Mouse (Mus musculus) right cerebral cortex, postnatal 4 days (tissue): Measurements from ENCODE around the gene Csrp3.

ENCODE experiments used
- DNase-seq: peaks from one replicate; pipeline ENCODE4 v3.0.0-alpha.2; 2022

The Csrp3 gene

GRCm38 (mm10) chr7:48825170-48825569 is 22.7 kb downstream of the Csrp3 start:
- DNase-seq = no peak

- DNase-seq = no peak
These were observed 23.2 kb downstream of the Csrp3 start for GRCm38 (mm10) chr7:48824671-48825070.

DNA sequence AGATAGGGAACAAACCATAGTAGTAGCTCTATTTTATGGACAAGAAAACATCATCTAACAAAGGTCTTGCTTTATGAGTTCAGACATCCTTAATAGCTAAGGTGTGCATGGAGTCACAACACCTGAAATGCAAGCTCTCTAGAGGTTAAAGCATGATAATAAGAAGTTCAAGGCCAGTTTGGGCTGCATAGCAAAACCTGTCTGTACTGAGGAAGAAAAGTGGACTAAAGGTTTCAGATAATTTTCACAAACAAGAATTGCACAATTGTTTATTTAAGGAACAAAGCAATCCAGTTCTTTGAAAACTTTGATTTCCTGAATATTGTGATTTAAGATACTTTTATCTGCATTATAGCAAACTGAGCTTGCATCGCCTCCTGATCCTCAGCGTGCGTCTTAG is 24.2 kb downstream of the Csrp3 start:
- no peak for DNase-seq

DNA sequence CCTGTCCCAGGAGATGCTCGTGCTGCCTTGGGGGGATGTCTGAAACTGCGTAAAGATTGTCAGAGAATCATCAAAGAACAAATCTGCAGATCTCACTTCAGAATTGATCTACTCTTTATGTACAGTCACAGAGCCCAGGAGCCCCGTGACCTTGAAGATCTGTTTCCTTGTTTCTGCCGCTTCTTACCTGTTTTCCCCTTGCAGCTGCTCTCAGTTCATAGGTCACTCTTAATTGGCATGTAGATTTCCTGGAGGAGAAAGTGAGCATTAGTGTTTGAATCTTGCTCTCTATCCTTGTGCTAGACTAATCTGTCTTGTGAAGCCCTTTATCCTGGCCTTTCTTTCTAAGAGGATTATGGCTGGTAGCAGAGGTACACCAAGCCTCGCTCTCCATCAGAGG is 26.2 kb downstream of the Csrp3 start:
- no peak for DNase-seq

GRCm38 (mm10) chr7:48813594-48813993 is 34.2 kb downstream of the Csrp3 start:
- DNase-seq = no peak

DNA sequence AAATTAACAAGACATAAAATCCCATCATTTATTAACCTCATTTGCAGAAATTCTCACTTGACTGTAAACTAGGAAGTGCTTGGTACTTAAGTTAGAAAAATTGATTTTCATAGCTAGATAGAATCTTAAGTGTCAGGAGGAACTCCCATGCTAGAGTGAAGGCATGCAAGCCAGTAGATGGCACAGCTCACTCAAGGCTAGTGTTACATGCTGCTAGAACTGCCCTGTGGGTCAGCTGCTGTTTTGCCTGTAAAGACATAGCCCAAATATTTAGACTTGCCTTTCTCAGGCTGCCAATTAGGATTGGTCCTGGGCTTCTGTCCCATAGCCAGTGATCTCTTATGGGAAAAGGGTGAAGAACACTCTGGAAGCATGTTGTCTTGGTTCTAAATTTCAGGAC is 35.5 kb downstream of the Csrp3 start:
- no peak for DNase-seq

DNA sequence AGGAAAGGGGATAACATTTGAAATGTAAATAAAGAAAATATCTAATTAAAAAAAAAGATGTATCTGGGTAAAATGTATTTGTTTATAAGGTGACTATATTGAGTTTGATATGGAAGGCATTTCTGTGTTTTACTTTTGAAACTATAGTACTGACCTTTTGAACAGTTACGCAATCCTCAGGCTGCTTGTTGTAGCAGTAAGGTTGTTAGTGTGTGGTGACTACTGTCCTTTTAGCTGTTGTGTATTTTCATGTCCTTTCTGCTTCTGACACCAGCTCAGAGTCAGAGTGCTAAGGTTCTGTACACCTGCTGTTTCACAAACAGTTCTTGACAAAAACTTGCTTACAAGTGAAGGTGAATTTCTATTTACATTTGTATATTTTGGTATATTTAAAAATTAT is 37.2 kb downstream of the Csrp3 start:
- no peak for DNase-seq

DNA sequence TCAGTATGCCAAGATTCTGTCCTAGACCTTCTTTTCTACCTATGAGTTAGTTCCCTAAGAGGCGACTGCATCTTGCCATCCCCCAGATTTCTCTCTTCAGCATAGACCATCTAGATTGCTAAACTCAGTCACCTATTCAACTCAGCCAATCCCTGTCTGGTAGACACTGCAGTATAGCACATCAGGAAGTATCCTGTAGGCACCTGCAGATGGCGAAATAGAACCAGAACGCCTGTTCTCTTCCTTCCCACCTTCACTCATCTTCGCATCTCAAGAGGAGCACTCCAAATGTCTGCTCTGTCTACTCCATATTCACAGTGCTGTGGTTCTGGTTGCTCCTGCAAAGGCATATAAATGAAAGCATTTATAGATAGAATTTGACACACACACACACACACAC is 41.2 kb downstream of the Csrp3 start:
- no peak for DNase-seq

GRCm38 (mm10) chr7:48803381-48803780 is 44.5 kb downstream of the Csrp3 start:
- DNase-seq = no peak

- DNase-seq = no peak
These were observed 52.7 kb downstream of the Csrp3 start for GRCm38 (mm10) chr7:48795130-48795529.

GRCm38 (mm10) chr7:48791412-48791811 is 56.4 kb downstream of the Csrp3 start:
- no peak for DNase-seq

- no peak for DNase-seq
These were observed 57.7 kb downstream of the Csrp3 start for GRCm38 (mm10) chr7:48790117-48790516.

DNA sequence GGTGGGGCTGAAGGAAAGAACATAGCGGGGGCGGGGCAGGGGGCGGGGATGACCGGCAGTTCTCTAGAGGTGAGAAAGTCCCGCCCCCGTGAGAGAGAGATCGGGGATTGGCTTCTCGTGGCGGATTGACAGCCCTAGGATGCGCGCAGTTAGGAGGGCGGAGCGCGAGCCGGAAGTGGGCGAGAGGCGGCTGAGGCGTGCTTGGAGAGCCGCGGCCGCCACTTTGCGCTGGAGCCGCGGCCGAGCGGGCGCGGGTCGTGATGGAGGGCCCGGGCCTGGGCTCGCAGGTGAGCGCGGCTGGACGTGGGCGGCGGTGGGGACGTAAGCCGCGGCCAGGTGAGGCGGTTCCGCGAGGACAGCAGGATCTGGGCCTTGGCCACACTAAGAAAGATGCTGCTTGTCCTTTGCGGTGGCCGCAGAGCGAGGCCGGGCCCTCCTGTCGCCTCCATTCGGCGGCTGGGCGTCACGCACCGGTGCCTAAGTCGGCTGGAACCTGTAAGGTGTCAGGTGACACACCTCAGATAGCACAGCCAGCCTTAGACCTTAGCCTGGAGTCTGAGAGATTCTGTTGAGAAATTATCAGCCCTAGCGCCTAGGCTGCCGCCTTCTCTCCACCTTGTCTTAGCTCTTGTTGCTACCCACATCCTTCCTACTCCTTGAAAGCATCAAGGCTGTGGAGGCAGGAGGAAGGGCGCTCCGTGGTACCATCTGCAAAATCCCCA is 58.8 kb downstream of the Csrp3 start, which contains the start of gene Zdhhc13:
Gene Zdhhc13 (plus strand): TSS at position 153 of the 722 bp plus-strand sequence.
- DNase-seq = peak; percentile 88

DNA sequence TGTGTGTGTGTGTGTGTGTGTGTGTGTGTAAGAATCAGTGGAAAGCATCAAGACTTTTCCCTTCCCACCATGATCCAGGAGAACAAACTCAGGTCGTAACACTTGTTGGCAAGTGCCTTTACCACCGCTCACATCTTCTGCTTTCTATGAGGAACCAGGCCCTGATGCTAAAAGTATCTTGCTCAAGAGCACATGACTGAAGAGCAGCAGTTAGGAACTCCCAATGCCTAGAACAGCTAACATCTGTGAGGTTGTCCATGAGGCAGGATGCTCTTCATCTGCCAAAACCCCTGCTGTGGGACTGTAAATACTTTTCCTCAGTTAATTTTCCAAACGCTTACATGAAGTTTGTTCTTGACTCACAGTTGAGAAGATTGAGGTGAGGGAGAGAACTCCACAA is 59.5 kb downstream of the Csrp3 start:
- no peak for DNase-seq

DNA sequence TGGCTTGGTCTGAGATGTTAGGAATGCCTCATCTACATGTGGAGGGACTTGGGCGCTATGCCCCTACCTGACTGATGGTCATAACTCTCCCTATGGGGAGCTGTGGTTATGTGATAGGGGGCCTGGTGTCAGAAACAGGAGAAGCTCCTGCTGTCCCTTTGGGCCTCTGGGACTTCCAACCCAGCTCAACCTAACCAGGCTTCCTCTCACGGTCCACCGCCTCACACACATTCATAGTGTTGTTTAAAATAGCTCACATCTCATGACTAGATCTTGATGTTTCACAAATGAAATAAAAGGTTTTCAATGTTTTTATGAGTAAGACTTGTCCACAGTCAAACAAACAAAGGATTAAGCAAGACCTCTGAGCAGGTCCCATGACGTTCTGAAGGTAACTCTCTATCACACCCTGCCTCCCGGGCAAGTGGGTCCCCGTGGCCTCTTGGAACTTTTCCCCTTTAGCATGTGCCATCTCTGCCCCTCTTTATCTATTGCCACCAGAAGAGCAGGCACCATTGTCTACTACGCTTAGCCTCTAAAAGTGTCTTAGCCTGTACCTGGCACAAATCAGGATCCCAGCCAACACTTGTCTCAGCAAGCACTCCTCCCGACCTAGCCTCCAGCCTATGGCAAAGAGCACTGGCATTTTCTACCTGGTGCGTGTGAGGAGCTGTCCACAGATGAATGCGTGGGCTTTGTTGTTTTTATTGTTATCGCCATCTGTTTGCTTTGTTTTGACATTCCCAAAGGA is 62.9 kb downstream of the Csrp3 start:
- DNase-seq = no peak

- DNase-seq = no peak
These were observed 65.4 kb downstream of the Csrp3 start for GRCm38 (mm10) chr7:48782432-48782831.
